Mouse (Mus musculus): ENCODE data around the gene Fat3. TPM values are rescaled to one million over a fixed set of nuclear protein-coding genes. Genes with fewer than 3 reads are reported as not detected.

Gene Fat3
- polyA plus RNA-seq, 1 experiment: not detected

GRCm38 (mm10) chr9:16113936-16114642 lies 387.0 kb downstream of the Fat3 start:
- no peak overlapping the region for H3K4me3 ChIP-seq (ENCODE audit: insufficient read depth, poor library complexity, severe bottlenecking)
- no peak for TF ChIP-seq MAX (IDR thresholded peaks at IDR 0.05)
- no peak for TF ChIP-seq MYOD1 (IDR thresholded peaks at IDR 0.05; ENCODE audit: control insufficient read depth, insufficient read length, low read depth)
- no peak for TF ChIP-seq CTCF (IDR thresholded peaks at IDR 0.05; ENCODE audit: control insufficient read depth, insufficient read depth, insufficient read length)
- no peaks in the 10 kb centered on the region for H3K36me3 ChIP-seq (ENCODE audit: control insufficient read depth, insufficient read depth)
- H3K79me2 ChIP-seq (ENCODE audit: control insufficient read depth, insufficient read depth): no peaks in the 10 kb centered on the region
- H3K27me3 ChIP-seq (ENCODE audit: control insufficient read depth, insufficient read depth, insufficient read length): no peaks in the 10 kb centered on the region
- no peaks in the 10 kb centered on the region for H3K79me3 ChIP-seq (ENCODE audit: low read depth)
- H3ac ChIP-seq (ENCODE audit: control insufficient read depth, insufficient read length, low read depth): no peak overlapping the region

GRCm38 (mm10) chr9:16107900-16108299 lies 393.2 kb downstream of the Fat3 start:
- Histone ChIP-seq H3K79me3 (ENCODE audit: low read depth) (no peaks in the 10 kb centered on the region), H3K27me3 (ENCODE audit: control insufficient read depth, insufficient read depth, insufficient read length) (no peaks in the 10 kb centered on the region), H3K36me3 (ENCODE audit: control insufficient read depth, insufficient read depth) (no peaks in the 10 kb centered on the region), H3K79me2 (ENCODE audit: control insufficient read depth, insufficient read depth) (no peaks in the 10 kb centered on the region), H3K4me3 (ENCODE audit: insufficient read depth, poor library complexity, severe bottlenecking) (no peak overlapping the region), H3ac (ENCODE audit: control insufficient read depth, insufficient read length, low read depth) (no peak overlapping the region)
- no peak for TF ChIP-seq USF1 (IDR thresholded peaks at IDR 0.05; ENCODE audit: low read depth)
- TF ChIP-seq CTCF (IDR thresholded peaks at IDR 0.05; ENCODE audit: control insufficient read depth, insufficient read depth, insufficient read length): no peak
- TF ChIP-seq MAX (IDR thresholded peaks at IDR 0.05): no peak
- no peak for TF ChIP-seq MYOG (IDR thresholded peaks at IDR 0.05; ENCODE audit: control insufficient read depth, extremely low read depth, insufficient read length)
- TF ChIP-seq MYOD1 (IDR thresholded peaks at IDR 0.05; ENCODE audit: control insufficient read depth, insufficient read length, low read depth): no peak
- TF ChIP-seq FOSL1 (IDR thresholded peaks at IDR 0.05; ENCODE audit: insufficient read depth, low read length, poor library complexity, severe bottlenecking): no peak
- no peak for TF ChIP-seq CEBPB (IDR thresholded peaks at IDR 0.05; ENCODE audit: low read depth)

- H3K27me3 ChIP-seq (ENCODE audit: control insufficient read depth, insufficient read depth, insufficient read length): no peaks in the 10 kb centered on the region
- no peaks in the 10 kb centered on the region for H3K79me2 ChIP-seq (ENCODE audit: control insufficient read depth, insufficient read depth)
- H3K36me3 ChIP-seq (ENCODE audit: control insufficient read depth, insufficient read depth): no peaks in the 10 kb centered on the region
- no peaks in the 10 kb centered on the region for H3K79me3 ChIP-seq (ENCODE audit: low read depth)
- no peak overlapping the region for H3K4me3 ChIP-seq (ENCODE audit: insufficient read depth, poor library complexity, severe bottlenecking)
- TF ChIP-seq MYOG (IDR thresholded peaks at IDR 0.05; ENCODE audit: control insufficient read depth, extremely low read depth, insufficient read length) (no peak), MAX (IDR thresholded peaks at IDR 0.05) (no peak), USF1 (IDR thresholded peaks at IDR 0.05; ENCODE audit: low read depth) (no peak), MYOD1 (IDR thresholded peaks at IDR 0.05; ENCODE audit: control insufficient read depth, insufficient read length, low read depth) (no peak), CEBPB (IDR thresholded peaks at IDR 0.05; ENCODE audit: low read depth) (no peak), FOSL1 (IDR thresholded peaks at IDR 0.05; ENCODE audit: insufficient read depth, low read length, poor library complexity, severe bottlenecking) (no peak), CTCF (IDR thresholded peaks at IDR 0.05; ENCODE audit: control insufficient read depth, insufficient read depth, insufficient read length) (no peak)
- no peak overlapping the region for H3ac ChIP-seq (ENCODE audit: control insufficient read depth, insufficient read length, low read depth)
Observed at GRCm38 (mm10) chr9:16107386-16107785, 393.7 kb downstream of the Fat3 start.

GRCm38 (mm10) chr9:16098553-16098952 lies 402.5 kb downstream of the Fat3 start:
- Histone ChIP-seq H3K36me3 (ENCODE audit: control insufficient read depth, insufficient read depth) (no peaks in the 10 kb centered on the region), H3K4me3 (ENCODE audit: insufficient read depth, poor library complexity, severe bottlenecking) (no peak overlapping the region), H3ac (ENCODE audit: control insufficient read depth, insufficient read length, low read depth) (no peak overlapping the region), H3K27me3 (ENCODE audit: control insufficient read depth, insufficient read depth, insufficient read length) (no peaks in the 10 kb centered on the region), H3K79me2 (ENCODE audit: control insufficient read depth, insufficient read depth) (no peaks in the 10 kb centered on the region), H3K79me3 (ENCODE audit: low read depth) (no peaks in the 10 kb centered on the region)
- TF ChIP-seq MAX (IDR thresholded peaks at IDR 0.05) (no peak), MYOG (IDR thresholded peaks at IDR 0.05; ENCODE audit: control insufficient read depth, extremely low read depth, insufficient read length) (no peak), FOSL1 (IDR thresholded peaks at IDR 0.05; ENCODE audit: insufficient read depth, low read length, poor library complexity, severe bottlenecking) (no peak), CTCF (IDR thresholded peaks at IDR 0.05; ENCODE audit: control insufficient read depth, insufficient read depth, insufficient read length) (no peak), CEBPB (IDR thresholded peaks at IDR 0.05; ENCODE audit: low read depth) (no peak), MYOD1 (IDR thresholded peaks at IDR 0.05; ENCODE audit: control insufficient read depth, insufficient read length, low read depth) (no peak), USF1 (IDR thresholded peaks at IDR 0.05; ENCODE audit: low read depth) (no peak)

- TF ChIP-seq MAX (IDR thresholded peaks at IDR 0.05) (no peak), FOSL1 (IDR thresholded peaks at IDR 0.05; ENCODE audit: insufficient read depth, low read length, poor library complexity, severe bottlenecking) (no peak), MYOG (IDR thresholded peaks at IDR 0.05; ENCODE audit: control insufficient read depth, extremely low read depth, insufficient read length) (no peak), USF1 (IDR thresholded peaks at IDR 0.05; ENCODE audit: low read depth) (no peak)
- H3K4me3 ChIP-seq (ENCODE audit: insufficient read depth, poor library complexity, severe bottlenecking): no peak overlapping the region
- H3K27me3 ChIP-seq (ENCODE audit: control insufficient read depth, insufficient read depth, insufficient read length): no peaks in the 10 kb centered on the region
- no peaks in the 10 kb centered on the region for H3K79me3 ChIP-seq (ENCODE audit: low read depth)
- H3K36me3 ChIP-seq (ENCODE audit: control insufficient read depth, insufficient read depth): no peaks in the 10 kb centered on the region
- no peaks in the 10 kb centered on the region for H3K79me2 ChIP-seq (ENCODE audit: control insufficient read depth, insufficient read depth)
- H3ac ChIP-seq (ENCODE audit: control insufficient read depth, insufficient read length, low read depth): no peak overlapping the region
Observed at GRCm38 (mm10) chr9:16093047-16093668, 407.9 kb downstream of the Fat3 start.

All from C2C12 (cell line).